Mouse (Mus musculus): ENCODE measurements around the gene Thap8. TPM values are rescaled to one million over a fixed set of nuclear protein-coding genes. Genes with fewer than 3 reads are reported as not detected.

The Thap8 gene
- total RNA-seq, 2 experiments from 2014 or later = 0.33 TPM; not detected in 1

DNA sequence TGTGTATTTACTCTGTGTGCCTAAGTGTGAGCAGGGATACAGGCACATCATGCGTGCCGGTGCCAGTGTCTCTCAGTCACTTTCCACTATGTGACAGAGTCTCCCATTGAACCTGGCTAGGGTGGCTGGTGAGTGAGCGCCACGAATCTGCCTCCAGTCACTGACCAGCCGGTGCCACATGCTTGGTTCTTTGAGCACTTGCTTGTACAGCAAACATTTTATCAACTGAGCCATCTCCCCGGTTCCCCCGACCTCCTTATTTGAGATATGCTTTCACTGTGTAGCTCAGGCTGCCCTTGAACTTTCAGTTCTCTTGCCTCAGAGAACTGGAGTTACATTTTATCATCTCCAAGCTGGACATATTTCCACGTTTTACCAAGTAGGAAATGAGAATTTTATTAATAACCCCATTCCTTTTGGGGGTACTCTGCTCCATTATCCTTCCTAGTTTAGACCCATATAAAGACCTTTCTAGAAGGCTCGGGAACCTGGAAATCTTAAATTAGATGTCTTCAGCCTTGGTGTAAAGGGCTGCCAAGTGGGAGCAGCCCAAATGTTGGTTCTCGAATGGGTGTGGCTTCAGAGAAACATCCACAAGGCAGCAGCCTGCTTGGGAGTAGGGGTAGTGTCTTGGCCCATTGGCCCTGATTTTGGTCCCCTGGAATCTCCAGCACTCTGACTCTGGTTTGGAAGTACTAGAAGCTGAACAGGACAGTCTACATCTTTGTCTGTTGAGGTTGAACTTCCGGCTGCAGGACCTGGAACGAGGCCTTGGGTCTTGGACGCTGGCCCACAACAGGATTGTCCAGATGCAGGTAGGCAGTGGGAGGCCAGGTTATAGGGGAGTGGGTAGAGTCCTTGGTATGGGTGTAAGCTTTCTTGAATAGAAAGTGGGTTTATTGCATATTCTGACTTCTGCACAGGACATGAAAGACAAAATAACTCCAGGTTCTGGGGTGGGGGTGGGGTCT, 36.0 kb downstream of the Thap8 start:
- no peak for ATAC-seq (replicated peaks; ENCODE audit: poor library complexity)

DNA sequence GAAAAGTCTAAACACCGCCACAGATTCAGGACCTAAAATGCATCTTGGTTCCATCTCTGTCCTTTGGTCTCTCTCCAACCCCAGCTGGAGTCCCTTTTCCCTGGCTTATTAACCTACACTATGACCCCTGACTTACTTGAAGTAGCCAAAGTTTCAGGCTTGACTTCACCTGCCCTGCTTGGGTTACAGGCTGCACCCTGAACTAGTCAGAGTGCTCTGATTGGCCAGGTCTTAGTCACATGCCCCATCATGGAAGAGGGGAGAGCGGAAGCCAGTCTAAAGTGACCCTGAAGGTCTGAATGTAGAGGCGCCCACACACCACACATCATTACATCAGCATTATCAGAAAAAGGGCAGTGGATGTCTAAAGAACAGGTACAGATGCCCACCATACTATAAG, 38.2 kb downstream of the Thap8 start:
- no peak for ATAC-seq (replicated peaks; ENCODE audit: poor library complexity)

DNA sequence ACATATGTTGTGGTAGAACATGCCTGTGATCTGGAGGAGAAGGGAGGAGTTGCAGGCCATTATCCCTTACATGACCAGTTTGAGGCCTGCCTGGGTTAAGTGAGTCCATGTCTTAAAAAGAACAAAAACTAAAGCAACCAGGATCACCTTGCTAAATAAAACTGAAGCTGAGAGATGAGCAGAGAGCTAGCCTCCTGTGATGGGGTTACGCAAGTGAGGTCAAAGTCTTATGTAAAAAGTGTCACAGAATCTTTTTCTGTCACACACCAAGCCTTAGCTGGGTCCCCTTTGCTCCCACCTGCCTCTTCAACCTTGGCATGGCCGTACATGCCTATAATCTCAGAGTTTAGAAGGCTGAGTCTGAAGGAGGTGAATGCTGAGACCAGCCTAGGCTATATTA, 41.1 kb downstream of the Thap8 start:
- ATAC-seq (replicated peaks; ENCODE audit: poor library complexity) = no peak

DNA sequence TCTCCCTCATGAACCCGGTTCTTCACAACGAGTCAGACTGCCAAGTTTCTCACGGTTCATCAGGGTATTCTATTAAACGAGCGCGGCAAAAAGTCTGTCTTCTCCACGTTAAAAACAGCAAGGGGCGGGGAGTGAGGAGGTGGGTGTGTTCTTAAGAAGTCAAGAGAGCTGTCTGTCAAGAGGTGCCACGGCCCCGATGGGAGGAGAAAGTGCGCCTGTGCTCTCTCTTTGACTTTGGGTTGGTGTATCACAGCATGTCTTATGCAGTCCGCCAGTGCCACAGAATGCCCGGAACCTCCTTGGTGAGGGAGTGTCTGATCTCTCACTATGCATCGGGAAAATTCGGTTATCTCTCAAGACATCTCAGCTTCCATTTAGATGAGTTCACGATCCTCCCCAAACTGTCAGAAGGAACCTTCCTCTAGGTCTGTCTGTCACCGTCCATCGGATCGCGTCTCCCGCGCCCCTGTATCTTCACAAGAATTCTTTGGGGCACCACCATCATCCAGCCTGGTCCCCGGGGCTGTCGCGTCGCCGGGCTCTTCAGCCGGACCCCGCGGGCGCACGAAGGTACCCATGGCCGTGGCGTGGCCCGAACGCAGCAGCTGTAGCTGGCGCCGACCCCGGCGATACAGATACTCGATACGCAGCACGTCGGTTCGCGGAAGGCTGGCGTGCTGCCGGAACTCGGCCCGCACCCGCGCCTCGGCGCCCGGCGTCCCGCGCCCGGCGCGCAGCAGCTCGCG, 41.8 kb downstream of the Thap8 start, which contains the start of gene E130208F15Rik:
E130208F15Rik (plus strand) TSS at position 202 of the 746 bp plus-strand sequence.
- peak; percentile 74 for ATAC-seq (replicated peaks; ENCODE audit: poor library complexity)

DNA sequence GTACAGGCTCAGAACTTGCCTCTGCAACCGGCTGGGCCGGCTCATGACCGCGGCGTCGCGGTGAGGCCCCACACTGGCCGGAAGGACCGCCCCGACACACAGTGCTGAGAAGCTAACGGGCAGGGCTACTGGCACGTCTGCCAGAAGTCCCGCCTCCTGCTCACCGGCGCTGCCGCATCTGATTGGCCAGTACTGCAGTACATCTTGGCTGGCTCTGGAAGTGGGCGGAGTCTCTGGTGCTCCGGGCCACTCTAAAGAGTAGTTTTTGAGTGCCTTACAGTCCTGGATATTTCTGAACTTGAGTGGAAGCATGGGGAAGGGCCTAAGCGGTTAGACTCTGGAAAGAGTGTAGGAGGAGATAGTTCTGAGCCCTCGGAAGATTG, 42.4 kb downstream of the Thap8 start:
- ATAC-seq (replicated peaks; ENCODE audit: poor library complexity) = peak; percentile 93

DNA sequence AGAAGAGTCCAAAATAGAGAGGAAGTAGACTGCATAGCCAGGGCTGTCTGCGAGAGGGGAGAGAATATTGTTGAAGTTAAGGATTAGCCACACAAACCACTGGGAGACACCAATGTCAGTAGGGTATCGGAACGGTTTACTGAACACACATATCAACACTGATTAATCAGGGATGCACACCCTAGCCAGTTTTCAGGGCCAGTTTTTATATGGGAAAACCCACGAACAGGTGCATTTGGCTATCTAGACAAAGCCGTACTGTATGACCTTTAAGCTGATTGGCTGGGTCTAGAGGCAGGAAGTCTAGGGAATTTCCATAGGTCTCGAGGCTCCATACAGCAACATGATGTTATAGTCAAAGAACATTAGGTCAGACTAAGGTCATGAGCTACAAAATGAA, 43.0 kb downstream of the Thap8 start:
- no peak; the same call in 1 of the 2 replicates for ATAC-seq (replicated peaks; ENCODE audit: poor library complexity)

DNA sequence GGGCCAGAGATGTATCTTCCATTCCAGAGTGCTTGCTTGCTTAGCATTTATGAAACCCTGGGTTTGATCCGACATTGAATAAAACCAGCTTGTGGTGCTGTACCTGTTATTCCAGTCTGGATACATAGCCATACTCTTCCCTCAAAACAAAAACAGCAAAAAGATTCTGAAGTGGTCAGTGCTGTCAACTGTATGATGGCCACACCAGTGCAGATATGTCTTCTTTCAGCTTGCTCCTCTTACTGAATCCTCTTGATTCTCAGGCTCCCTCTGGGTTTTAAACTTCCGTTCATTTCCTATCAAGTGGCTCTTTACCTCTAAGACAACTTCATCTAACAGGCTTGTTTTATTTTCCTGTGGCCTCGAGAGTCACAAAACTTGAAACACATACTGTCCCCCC, 43.9 kb downstream of the Thap8 start, which contains the start of gene Sdhaf1:
Sdhaf1 (minus strand) TSS at position 101 of the 400 bp plus-strand sequence.
- ATAC-seq (replicated peaks; ENCODE audit: poor library complexity) = no peak

DNA sequence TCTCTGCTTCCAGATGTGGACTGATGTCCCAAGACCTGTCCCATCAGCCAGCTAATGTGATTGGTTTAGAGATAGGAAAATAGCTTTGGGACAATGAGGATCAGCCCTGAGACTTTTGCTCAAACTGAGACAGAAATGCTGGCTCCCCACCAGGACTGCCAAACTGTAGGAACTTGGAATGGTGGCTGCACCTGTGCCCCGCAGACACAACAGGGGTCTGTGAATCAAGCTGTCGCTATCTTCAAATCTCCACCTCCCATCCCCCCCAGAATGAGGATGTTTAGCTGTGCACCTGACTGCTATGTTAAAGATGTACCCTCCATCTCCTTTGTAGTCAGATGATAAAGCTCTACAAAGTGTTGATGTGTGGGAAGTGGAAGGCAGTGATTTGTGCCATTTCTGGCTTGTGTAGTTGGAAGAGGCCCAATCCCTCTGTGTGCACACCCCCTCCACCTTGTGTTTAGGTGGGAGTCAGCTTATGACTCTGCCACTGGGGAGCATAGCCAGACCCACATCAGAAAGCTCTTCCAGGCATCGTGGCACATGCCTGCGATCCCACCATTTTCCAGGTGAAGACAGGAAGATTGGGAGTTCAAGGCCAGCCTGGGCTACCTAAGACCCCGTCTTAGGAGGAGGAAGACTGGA, 44.5 kb downstream of the Thap8 start:
- ATAC-seq (replicated peaks; ENCODE audit: poor library complexity) = no peak

DNA sequence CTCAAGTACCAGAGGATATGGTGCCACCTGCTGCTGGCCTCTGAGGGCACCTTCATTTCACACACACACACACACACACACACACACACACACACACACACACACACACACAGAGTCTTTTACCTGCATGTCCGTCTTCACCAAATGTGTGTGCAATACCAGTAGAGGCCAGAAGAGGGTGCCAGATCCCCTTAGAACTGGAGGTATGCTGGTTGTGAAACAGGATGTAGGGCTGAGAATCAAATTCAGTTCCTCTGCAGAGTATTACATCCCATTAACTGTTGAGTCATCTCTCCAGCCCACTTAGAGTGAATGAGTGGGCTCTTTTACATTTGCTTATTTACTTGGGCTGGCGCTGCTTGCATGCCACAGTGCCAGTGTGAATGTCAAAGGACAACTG, 45.5 kb downstream of the Thap8 start:
- ATAC-seq (replicated peaks; ENCODE audit: poor library complexity) = peak; percentile 56

DNA sequence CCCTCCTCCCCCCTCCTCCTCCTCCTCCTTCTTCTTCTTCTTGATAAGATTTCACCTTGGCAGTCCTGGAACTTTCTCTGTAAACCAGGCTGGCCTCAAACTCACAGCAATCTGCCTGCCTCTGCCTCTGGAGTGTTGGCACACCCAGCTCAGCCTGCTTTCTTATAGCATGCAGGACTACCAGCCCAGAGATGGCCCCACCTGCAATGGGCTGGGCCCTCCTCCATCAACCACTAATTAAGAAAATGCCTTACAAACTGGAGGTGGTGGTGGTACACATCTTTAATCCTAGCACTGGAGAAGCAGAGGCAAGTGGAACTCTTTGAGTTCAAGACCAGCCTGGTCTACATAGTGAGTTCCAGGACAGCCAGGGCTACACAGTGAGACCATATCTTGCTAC, 46.5 kb downstream of the Thap8 start:
- no peak for ATAC-seq (replicated peaks; ENCODE audit: poor library complexity)

DNA sequence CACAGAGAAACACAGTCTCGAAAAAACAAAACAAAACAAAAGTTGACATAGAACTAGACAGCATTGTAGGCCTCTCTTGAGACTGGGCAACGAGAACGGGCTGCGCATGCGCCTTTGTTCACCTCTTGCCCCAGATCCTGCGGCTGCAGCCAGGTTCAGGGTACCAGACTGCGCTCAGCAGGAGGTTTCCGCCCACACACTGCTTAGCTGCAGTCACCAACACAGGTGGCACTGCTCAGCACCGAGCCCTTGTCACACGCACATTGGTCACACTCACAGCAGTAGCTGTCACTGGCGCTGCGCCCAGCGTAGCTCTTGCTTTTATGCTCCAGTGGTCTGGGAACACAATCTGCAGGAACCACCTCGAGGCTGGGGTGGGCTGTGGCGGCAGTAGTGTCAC, 47.2 kb downstream of the Thap8 start:
- no peak for ATAC-seq (replicated peaks; ENCODE audit: poor library complexity)

DNA sequence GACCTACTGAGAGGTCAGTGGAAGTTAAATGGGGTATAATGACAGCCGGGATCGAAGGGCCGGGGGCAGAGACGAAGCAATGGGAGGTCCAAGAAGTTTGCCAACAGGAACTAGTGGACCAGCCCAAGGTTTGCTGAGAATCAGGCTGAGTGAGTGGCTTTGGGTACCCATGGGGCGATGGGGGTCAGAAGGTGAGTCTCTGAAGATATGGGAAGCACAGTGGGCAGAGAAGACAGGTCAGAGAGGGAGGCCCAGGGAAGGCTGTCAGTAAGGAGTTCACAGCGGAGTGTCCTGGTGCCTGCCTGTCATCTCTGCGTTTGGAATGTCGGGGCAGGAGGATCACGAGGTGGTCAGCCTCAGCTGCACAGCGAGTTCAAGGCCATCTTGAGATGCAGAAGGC, 48.5 kb downstream of the Thap8 start:
- ATAC-seq (replicated peaks; ENCODE audit: poor library complexity) = no peak

DNA sequence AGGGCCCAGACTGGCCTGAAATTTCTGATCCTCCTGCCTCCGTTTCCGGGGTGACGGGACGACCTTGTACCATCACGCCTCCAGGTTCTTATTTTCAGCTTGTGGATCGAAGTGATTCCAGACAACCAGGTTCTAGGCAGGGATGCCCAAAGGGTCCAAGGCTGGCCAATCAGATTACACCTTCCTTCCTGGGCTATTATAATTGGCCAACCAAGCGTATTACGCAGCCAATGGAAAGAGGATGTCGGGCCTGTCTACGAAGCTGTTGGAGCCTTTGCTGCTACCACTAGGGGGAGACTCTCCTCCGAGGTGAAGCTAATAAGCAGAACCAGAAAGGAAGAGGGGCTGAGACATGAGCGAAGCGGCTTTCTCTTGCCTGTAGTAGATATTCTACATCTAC, 52.0 kb downstream of the Thap8 start:
- peak; percentile 87 for ATAC-seq (replicated peaks; ENCODE audit: poor library complexity)

DNA sequence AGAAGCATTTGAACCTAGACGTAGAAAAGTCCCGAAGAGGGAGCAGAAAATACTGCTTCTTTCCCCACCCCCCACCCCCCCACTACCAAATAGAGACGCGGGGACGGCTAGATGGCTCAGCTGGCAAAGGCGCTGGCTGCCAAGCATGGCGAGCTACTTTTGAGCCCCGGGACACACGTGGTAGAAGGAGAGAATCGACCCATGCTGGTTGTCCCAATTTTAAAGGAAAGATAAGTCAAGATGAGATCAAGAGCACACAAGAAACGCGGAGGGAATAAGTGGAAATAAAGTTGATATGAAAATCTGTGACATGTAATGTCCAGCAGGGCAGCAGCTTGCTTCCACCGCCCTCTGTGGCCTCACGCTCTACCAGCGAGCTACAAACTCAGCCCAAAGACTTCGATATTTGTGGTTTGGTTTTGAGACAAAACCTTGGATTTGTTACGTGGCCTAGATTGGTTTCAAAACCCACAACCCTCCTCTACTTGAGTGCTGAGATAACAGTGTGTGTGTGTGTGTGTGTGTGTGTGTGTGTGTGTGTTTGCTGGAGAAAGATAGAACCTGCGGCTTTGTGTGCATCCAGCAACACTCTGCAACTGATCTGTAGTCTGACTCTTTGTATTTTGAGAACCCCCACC, 52.8 kb downstream of the Thap8 start:
- peak; percentile 45 for ATAC-seq (replicated peaks; ENCODE audit: poor library complexity)

DNA sequence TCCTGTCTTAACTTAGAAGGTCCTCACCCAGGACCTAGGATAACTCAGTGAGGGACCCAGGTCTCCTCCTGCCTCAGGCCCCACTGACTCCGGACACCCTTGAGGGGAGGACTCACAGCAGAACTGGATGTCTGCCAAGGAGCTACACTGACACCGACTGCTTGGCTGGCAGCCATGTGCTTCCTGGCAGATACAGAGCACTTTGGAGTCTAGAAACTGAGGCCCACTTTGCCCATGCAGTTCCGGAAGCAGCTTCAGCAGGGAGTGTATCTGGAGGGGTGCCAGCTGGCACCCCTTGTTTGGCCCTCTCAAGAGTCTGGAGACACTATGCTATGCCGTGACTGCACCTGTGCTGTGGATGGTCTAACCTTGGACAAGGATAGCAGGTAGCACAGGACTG, 53.5 kb downstream of the Thap8 start:
- peak; percentile 24 for ATAC-seq (replicated peaks; ENCODE audit: poor library complexity)

DNA sequence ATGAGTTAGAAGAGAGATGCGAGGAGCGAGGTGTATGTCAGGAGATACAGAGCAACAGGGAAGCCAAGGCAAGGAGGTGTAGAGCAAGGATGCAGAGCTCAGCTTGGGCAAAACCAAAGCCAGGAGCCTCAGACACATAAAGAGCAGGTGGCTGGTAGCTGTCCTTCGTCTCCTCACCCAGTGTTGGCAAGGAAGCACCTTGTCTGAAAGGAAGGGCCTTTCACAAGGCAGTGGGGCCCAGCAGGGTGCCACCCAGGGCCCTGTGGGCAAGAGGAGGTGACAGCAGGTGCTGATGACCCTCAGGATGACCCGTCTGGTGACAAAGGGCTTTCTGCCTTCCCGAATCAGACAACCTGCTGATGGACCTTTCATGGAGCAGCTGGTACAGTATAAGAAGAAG, 54.7 kb downstream of the Thap8 start:
- ATAC-seq (replicated peaks; ENCODE audit: poor library complexity) = no peak

DNA sequence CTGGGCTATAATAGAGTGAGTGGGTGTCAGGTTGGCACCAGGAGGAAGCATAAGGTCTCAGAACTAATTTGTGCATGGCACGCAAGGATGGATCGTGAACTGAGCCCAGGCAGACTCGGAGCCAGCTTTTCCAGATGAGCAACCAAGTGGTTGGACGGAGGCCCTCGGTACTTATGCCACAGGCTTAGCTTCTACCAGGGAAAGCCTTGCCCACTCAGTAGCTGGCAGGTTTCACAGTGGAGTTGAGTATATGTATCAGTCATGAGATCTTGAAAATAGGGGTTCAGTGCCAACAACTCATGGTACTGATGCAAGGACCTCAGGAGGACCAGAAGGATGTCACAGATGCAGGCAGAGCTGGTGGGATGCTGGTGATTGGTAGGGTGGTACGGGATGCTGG, 55.8 kb downstream of the Thap8 start:
- ATAC-seq (replicated peaks; ENCODE audit: poor library complexity) = no peak

DNA sequence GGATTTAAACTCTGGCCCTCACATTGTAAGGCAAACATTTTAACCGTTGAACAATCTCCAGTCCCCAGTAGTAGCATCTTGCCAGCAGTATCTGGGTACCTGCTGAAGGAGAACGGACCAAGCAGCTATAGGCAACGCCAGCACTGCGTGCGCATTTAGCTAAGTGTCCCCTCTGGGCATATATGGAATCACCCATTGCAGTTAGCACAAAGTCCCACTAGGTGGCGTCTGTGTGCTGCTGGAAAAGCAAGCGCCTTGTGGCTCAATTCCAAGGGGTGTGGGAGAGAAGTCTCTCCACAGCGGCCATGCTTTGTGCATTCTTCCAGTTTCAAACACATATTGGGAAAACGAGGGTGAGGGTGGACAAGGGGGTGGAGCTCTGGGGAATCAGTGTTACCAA, 56.5 kb downstream of the Thap8 start:
- peak; percentile 78 for ATAC-seq (replicated peaks; ENCODE audit: poor library complexity)

DNA sequence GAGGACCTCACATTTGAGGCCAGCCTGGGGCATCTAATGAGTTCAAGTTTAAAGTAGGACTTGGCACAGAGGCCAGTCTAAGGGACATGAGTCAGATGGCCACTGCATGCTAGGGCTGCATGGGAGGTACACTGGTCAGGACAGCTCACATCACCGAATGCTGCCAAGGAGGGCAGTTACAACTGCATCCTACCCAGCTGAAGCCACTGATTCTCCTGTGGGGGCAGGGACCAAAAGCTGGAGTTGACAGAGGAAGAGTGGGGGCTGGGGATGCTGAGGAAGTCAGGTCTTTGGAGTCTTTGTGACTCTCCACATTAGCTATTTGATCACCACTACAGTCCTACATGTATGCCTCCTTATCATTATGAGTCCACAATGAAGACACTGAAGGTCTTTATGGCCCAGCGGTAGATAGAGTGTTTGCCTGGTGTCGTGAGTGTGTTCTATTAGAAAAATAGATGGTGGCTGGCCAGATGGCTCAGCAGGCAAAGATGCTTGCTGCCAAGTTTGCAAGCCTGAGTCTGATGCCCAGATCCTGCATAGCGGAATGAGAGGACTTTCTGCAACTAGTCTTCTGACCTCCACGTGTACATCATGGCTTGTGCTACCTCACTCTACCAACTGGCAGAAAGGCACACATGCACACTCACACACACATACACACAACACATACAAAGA, 59.7 kb downstream of the Thap8 start:
- ATAC-seq (replicated peaks; ENCODE audit: poor library complexity) = no peak
